Mouse (Mus musculus): ENCODE results near the gene Atg2b.
A peak's percentile ranks its signal among the peaks of the same experiment; 100 is the strongest.

Atg2b gene

DNA sequence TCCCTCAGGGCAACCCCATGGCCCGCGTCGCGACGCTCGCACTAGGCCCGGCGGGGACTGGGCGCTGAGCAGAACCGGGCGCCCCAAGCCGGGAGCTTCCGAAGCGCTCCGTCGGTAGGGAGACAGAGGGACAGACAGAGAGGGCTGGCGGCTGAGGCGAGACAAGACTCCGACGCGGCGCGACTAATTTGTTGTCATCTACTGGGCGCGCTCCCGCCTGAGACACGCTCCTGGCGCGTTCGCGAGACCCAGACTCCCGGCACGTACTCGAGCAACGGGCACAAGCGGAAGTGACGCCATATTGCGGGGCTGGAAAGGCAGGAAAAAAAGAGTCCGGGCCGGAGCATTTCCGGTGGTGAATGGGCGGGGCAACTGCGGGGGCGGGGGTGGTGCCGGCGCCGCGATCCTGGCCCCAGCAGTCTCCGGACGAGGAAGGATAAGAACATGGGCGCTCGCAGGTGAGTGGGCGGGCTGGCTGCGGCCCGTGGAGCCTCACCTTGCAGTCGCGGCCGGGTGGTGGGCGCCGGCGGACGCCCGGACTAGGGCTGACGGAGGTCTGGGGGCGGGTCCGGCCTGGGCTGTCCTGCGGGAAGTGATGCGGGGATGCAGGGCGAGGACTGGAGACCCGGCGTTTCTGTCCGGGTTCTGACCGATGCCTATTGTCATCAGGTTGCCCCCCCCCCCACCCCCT is at the start of gene Atg2b:
Gene Atg2b, minus strand, starts transcription at position 211 of the 691 bp plus-strand sequence.
- DNase-seq (ENCODE audit: low read depth, low spot score) = peak; percentile 98

DNA sequence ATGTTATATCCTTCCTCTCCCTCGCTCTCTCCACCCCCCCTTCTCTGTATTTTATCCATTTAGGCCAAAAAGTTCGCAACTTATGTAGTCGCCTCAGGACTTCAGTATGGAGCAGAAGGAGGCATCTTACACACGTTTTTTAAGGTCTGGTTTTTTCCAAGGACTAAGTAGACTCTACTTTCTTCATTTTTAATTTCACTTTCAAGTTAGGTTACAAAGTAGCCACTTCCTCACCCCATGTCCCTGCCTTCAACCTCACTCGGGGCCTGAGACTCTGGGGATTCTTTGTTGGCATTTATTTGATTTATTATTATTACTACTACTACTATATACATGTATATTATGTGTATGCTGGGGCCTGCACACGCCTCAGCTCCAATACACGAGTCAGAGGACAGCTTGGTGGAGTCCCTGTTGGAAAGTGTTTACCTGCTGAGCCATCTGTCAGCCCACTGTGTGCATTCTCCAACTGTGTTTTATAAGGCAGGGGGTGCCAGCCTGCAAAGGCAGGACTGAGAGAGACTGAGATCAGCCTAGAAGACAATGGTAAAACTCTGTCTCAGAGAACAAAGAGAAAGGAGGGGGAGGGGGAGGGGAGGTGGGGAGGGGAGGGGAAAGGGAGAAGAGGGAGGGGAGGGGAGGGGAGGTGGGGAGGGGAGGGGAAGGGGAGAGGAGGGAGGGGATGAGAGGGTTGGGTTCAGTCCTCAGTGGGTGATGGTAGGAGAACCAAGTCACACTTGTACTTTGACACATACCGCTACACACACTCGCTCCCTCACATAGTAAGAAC is 48.6 kb upstream of the Atg2b start:
- no peak for DNase-seq (ENCODE audit: low read depth, low spot score)

DNA sequence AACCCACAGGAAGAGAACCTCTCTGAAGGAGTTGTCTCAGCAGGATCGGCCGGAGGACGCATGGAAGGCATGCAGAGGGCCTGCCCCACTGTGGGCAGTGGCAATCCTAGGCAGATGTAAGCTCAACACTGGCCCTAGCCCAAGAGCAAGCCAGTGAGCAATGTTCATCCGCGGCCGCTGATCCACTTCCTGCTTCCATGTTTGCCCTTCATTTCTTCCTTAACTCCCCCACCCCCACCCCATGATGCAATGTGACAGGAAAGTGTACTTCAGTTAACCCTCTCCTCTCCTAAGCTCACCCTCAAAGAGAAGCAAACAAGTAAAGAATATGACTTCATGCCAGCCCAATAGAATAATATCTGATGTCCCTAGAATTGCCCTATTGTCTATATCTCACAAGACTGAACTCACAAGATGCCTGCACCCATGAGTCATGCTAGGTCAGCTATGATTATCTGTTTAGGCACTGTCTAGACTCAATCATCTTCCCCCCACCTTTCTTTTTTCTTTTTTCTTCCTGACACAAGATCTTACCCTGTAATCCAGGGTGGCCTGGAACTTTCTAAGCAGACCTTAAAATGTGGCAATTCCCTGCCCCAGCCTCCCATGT is 45.9 kb upstream of the Atg2b start:
- DNase-seq (ENCODE audit: low read depth, low spot score) = no peak

DNA sequence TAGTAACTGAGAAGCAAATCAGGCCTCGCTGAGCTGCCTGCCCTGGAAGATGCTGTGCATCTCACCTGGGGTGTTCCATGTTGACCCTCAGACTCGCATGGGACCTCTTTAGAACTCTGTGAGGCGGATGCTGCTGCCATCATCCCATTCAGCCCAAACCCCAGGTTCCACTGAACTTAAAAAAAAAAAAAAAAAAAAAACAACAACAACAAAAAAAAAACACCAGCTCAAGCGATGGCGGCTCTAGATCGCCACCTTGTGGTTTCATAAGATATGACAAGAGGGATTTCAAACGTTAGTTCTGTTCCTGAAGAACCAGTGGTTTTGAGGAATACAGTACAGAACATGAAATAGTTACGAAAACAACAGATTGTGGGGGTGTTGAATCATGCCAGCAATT is 43.0 kb upstream of the Atg2b start:
- peak; percentile 72 for DNase-seq (ENCODE audit: low read depth, low spot score)

DNA sequence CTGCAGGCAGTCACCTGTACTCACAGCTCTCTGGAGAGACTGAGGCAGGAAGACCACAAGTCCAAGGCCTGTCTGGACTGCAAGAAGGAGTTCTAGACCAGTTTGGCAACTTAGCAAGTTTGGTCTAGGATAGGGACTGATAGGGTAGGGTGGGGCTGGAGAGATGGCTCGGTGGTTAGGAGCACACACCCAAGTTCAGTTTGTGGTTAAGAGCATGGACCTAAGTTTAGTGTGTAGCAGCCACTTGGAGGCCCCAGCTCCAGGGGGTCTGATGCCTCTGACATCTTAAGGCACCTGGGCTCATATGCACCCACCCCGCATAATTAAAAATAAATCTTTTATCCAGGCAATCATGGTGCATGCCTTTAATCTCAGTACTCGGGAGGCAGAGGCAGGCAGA is 42.3 kb upstream of the Atg2b start:
- no peak for DNase-seq (ENCODE audit: low read depth, low spot score)

DNA sequence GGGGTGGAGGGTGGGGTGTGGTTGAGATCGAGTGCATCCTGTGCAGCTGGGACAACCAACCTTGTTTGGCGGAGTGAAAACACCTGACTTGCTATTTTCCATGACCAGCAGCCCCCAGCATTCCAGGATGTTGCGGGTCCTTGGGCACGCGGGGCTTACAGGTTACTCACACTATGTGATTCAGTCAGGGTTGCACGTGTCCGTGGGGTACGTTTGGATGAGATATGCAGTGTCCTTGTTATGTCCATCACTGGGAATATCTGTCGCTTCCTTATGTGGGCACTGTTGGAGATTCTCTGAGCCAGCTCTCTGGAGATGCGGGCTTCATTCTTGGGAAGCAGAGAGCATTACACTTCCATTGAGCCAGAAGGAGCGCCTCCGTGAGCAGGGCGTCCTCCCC is 40.7 kb upstream of the Atg2b start:
- DNase-seq (ENCODE audit: low read depth, low spot score) = no peak

DNA sequence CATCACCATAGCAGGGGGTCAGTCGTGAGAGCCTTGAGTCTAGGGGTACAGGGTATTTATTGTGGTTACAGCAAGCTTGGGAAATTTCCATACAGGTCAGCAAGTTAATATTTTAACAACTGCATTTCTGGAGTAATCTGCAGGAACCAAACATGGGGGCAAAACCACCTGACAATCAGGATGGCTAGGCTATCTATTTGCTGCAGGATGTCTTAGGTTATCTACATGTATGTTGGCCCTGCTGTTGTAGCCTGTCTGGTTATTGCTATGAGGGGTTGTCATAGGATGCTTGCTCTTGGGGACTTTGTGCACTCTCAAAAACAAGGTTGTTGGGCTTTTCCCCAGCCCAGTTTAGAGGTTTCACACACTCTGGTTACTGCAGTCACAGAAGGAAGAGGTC is 39.6 kb upstream of the Atg2b start:
- no peak for DNase-seq (ENCODE audit: low read depth, low spot score)

DNA sequence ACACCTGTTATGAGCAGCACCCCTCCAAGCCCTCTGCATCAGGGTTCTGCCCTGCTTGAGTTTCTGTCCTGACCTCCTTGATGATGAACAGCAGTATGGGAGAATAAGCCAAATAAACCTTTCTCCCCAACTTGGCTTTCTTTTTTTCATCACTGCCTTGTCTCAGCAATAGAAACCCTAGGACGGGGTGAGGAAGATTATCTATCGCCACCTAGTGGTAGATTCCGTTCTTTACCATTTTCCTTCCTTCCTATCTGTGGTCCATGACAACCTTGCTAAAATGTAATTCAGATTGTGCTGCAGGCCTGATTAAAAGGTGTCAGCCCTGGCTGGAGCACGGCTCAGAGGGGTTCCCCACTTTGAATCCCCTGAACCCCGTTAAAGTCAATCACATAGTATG is 37.6 kb upstream of the Atg2b start:
- DNase-seq (ENCODE audit: low read depth, low spot score) = peak; percentile 74

DNA sequence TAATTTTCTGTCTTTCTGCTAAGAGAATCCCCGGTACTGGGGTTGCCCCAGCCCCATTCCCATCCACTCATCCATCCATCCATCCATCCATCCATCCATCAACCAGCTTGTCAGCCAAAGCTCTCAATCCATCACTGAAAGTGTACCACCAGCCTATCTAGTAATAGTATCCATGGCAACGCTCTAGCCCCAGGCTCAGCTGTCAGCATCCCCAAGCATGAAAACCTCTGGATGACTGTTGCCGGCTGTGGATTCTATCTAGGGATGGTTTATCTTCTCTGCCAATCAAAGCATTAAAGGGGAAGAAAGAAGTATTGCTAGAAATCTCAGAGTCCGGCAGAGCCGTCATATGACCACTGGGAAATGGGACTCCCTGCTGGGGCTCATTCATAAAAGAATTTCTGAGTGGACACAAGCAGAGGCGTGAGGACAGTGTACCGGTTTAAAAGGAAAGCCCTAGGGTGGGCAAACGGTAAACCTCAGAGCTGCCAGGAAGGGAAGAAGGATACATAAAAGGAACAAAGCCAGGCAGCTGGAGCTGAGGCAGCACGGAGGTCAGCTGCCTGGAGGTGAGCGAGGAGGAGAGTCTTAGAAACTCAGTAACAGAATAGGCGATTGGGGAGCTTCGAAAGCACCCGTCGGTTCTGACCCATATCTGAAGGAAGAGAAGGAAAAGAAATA is 36.6 kb upstream of the Atg2b start:
- DNase-seq (ENCODE audit: low read depth, low spot score) = no peak

DNA sequence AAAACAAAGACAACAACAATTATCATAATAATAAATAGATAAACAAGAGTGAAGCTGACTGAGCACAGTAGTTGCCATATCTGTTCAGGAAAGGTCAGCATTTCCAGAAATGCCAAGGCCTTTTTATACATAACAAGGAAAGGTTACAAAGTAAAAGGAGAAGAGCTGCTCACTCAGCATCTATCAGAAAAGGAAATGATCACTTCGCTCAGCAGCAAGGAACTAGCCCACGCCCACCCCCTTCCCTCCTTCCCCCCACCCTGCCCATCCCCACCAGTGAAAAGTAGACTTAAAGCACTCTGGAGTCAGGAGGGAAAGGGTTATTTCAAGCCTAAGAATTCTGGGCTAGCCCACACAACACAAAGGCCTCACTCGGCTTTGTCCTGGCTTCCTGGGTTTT is 35.2 kb upstream of the Atg2b start:
- DNase-seq (ENCODE audit: low read depth, low spot score) = no peak

DNA sequence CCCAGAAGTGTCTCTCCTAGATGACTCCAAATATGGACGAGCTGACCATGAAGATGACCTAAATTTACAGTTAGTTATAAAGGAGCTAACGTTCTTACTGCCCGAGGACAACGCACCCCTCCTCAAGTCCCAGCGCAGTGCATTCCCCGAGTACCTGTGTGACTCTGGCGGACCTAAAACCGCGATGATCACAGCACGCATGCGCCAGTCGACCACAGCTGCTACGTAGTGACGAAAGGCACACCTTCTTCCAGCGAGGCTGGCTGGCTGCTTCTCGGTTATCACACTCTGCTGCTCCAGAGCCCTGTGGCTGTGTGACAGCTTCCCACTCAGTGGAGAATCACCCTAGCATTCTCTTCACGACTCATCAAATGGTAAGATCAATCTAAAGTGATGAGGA is 33.6 kb upstream of the Atg2b start:
- DNase-seq (ENCODE audit: low read depth, low spot score) = peak; percentile 72

DNA sequence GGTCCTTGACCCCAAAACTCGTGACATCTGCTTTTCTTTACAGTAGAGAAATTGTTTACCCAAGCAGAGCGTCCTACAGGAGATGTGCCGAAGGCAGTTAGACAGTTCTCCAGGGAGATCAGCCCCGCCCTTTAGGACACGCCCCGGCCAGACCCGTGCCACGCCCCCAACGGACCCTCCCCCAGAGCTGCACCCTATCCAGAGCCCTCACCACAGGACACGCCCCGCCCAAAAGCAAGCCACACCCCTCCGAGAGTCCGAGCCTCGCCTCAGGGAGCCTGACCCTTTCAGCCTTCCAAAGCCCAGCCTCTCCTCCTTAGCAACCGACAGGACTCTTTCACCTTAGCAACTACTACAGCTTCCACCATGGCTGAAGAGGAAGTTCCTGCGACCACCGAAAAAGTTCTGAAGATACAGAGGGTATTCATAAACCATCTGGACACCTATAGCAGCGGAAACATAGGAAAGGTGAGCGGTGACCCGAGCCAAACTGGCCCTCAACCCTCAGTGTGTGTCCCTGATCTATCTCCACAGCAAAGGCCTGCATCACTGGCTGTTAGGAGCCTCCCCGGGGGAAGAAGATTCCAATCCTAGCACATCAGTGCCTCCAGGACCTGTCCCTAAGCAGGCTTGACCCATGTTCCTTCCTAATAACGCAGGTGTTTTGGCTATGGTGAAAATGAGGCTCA is 20.9 kb upstream of the Atg2b start, which contains the start of gene Ak7:
Gene Ak7, plus strand, starts transcription at position 178 of the 689 bp plus-strand sequence.
- peak; percentile 33 for DNase-seq (ENCODE audit: low read depth, low spot score)

DNA sequence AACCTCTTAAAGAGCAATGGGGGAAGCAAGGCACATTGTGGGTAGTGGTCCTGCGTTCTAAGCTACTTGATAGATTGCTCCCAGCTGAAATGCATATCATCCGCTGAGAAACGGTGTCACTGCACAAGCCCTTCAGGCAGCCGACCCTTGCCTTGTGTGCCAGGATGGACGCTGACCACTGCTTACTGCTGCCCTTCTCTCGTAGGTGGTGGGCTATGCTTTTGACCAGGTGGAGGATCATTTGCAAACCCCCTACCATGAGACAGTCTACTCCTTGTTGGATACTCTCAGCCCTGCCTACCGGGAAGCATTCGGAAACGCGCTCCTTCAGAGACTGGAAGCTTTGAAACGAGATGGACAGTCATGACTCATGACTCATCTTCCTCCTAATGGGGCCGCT is 15.4 kb upstream of the Atg2b start:
- DNase-seq (ENCODE audit: low read depth, low spot score) = no peak

DNA sequence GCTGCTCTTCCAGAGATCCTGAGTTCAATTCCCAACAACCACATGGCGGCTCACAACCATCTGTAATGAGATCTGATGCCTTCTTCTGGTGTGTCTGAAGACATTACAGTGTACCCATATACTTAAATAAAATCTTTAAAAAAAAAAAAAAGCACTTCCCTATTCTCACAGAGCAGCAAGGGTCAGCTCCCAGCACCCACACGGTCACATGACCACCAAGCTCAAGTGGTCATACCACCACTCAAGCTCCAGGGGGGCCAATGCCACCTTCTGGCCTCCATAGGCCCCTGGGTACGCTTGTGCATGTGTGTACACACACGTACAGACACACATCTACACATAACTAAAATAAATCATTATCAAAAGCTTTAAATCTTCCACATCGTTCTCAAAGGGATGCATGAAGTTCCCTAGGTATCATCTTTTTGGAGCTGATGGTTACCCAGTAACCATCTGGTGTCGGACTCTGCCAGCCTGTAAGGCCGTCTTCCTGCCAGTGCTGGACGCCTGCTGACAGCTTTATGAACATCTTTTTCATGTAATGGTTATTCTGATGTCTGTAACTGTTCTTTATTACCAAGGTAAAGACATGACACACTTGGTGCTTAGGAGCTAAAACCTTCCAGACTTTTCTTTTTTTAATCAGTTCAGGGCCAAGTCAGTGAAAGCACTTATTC is 12.2 kb upstream of the Atg2b start:
- no peak for DNase-seq (ENCODE audit: low read depth, low spot score)

DNA sequence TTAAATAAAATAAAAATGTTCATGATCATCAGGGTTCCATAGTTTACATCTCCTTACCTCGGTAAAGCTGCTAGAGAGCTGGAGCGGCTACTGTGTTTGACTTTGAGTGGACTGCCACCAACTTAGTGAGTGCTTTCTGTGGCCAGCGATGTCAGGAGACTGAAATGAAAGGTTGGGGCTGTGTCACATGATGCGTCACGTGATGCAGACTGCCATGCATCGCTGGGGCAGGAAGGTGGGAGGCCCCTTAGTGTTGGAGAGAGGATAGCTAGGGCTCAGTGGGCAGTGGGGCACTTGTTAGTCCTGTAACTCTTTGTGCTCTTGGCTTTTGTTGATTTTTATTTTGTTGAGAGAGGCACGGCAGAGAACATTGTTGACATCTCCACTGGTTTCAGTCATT is 10.8 kb upstream of the Atg2b start:
- no peak for DNase-seq (ENCODE audit: low read depth, low spot score)

DNA sequence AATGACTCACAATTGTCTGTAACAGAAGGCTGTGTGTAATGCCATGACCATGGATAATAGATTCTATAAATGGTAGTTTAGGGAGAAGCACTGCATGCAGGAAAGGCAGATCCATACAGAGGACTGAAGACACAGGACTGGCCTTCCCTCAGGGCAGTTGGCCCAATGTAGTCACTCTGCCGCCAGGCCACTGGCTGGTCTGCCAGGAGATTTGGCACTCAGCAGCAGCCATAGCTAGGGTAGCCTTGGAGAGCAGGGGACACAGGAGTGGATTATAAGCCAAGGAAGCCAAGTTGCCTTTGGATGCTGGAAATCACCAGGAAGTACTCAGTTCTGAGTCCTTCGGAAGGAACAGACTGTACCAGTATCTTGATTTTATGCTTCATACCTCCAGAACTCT is 9.0 kb upstream of the Atg2b start:
- no peak for DNase-seq (ENCODE audit: low read depth, low spot score)

DNA sequence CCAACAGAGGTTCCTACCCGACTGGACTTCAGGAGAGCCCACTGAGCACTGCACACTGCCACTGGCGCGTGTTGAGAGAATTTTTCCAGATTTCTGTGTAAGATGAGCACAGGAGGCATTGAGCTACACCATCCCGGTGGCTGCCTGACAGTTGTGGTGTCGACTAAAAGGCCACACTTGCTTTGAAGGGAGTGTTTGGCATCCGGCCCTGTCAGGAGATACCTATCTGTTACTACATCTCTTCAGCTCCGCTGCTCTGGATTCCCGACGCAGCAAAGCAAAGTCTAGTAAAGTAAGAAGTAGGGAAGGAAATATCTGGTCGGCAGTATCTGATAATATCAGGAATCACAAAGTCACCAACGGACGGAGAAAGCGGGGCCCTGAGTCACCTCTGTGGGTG is 4.4 kb upstream of the Atg2b start:
- DNase-seq (ENCODE audit: low read depth, low spot score) = no peak

DNA sequence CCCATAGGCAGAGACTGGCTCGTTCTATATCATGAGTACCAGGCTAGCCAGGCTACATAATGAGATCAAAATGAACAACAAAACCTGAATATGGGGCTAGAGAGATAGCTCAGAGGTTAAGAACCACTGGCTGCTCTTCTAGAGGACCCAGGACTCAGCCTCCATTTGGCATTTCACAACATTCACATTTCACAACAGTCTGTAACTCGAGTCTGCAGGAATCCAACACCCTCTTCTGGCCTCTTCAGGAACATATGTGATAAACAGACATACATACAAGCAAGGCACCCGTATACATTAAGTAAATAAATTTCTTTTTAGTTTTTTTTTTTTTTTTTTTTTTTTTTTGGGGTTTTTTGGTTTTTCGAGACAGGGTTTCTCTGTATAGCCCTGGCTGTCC is 3.5 kb upstream of the Atg2b start:
- DNase-seq (ENCODE audit: low read depth, low spot score) = no peak

DNA sequence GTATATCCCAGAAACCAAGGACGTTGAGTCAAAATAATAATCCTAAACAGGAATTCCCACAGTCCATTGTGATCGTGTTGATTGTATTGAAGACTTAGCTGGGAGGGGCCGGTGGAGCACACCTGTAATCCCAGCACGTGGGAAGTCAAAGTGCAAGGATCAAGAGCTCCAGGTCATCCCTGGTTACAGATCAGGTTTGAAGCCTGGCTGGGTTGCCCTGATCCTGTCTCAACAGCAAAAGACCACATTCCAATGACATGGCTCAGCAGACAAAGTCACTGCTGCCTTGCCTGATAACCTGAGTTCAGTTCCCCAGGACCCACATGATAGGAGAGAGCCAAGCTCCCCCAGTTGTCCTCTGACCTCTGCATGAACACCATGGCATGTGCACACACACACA is 2.4 kb upstream of the Atg2b start:
- DNase-seq (ENCODE audit: low read depth, low spot score) = no peak

DNA sequence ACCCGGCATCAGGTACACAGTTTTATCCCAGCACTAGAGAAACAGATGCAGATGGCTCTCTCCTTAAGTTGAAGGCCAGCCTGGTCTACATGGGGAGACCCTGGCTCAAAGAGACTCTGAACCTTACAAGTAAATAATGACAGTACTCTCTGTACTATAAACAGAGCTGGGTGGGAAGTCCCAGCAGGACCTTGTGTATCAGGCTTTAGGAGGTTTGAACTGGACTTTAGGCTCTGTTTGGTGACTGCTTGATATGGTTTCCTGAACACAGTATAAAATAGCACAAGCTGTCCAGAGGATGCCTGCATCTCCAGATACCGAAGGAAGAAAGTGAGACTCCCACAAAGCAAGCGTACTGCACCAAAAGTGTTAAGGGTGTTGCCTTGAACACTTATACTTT is 1.8 kb upstream of the Atg2b start:
- DNase-seq (ENCODE audit: low read depth, low spot score) = no peak
